ENCODE assay signal across 9 mouse cellular contexts in genomic region chr16:85677027-85677426, GRCm38 (mm10).
DNase-seq lines count a peak whose midpoint lies in the region; ATAC-seq and TF ChIP-seq lines count a peak whose summit lies in the region.
"Had no signal": no experiment of that assay in that cellular context is flagged by ENCODE, and none has a peak within 500 bp of the region (broad histone marks: within the 10 kb centered on the region; RNA-seq: fewer than 3 reads in every experiment).

No protein-coding gene starts in this region.

- DNase-seq in MEL (ENCODE audit: low read depth, low spot score): peak; percentile 1
- DNase-seq in adrenal gland, adult 8-10 months: peak; percentile 4
- DNase-seq in fibroblast of lung, adult 2 months (ENCODE audit: low read depth): peak; percentile 12
- peak; percentile 55 for DNase-seq in heart, postnatal 4 days
- DNase-seq in layer of hippocampus, adult 18-20 months (ENCODE audit: low spot score in 2 of 2): peak; percentile 20 to 59
- peak; percentile 77 for DNase-seq in lung, postnatal 36 days
- DNase-seq in right cerebral cortex, postnatal 4 days: peak; percentile 16

- no peak for TF ChIP-seq EP300 in MEL (IDR thresholded peaks at IDR 0.05; ENCODE audit: low read depth in 1 of 2, low read length in 2 of 2)

- H3K9ac ChIP-seq in MEL (ENCODE audit: control insufficient read depth, low read depth, low read length, poor library complexity, severe bottlenecking): no peak overlapping the region

- TF ChIP-seq POLR2A in MEL (IDR thresholded peaks at IDR 0.05; ENCODE audit: control insufficient read depth in 1 of 2, insufficient read depth in 1 of 2, low read depth in 1 of 2, low read length in 2 of 2, poor library complexity in 1 of 2): no peak

- H3K4me3 ChIP-seq in MEL (ENCODE audit: control insufficient read depth in 1 of 2, insufficient read depth in 1 of 2, low read depth in 2 of 2, low read length in 2 of 2): no peak overlapping the region
- H3K4me3 ChIP-seq: erythroblast, embryonic 14.5 days had no signal

- H3K36me3 ChIP-seq in MEL (ENCODE audit: control insufficient read depth in 1 of 2, insufficient read depth in 2 of 2, low read length in 2 of 2): no peaks in the 10 kb centered on the region

- H3K79me2 ChIP-seq in MEL (ENCODE audit: control insufficient read depth, insufficient read depth, low read length, poor library complexity): no peaks in the 10 kb centered on the region

- no peak for ATAC-seq in erythroblast, adult 5-6 weeks (replicated peaks; ENCODE audit: low FRiP score, poor library complexity, severe bottlenecking)

- no peak overlapping the region for H3K27ac ChIP-seq in MEL (ENCODE audit: control insufficient read depth, low read depth, low read length)

- TF ChIP-seq CTCF in MEL (IDR thresholded peaks at IDR 0.05 in 2 of 3, conservative IDR thresholded peaks at IDR 0.05 in 1 of 3; ENCODE audit: control insufficient read depth in 1 of 3, insufficient read depth in 1 of 3, low read depth in 2 of 3, low read length in 3 of 3, poor library complexity in 1 of 3, severe bottlenecking in 1 of 3): no peak; a peak in 1 of 6 replicates

- H3K27me3 ChIP-seq in MEL (ENCODE audit: control insufficient read depth in 1 of 2, insufficient read depth in 2 of 2, low read length in 2 of 2): no peaks in the 10 kb centered on the region

- no peaks in the 10 kb centered on the region for H3K4me1 ChIP-seq in MEL (ENCODE audit: control insufficient read depth in 1 of 2, insufficient read depth in 2 of 2, low read length in 2 of 2)

- no peak for TF ChIP-seq RAD21 in MEL (IDR thresholded peaks at IDR 0.05; ENCODE audit: low read depth, low read length)

- H3K9me3 ChIP-seq in MEL (replicated peaks; ENCODE audit: insufficient read depth, low read length): no peaks in the 10 kb centered on the region

TF ChIP-seq in MEL, 35 proteins besides CTCF, POLR2A, EP300 and RAD21:
- TF ChIP-seq POLR2AphosphoS2 (IDR thresholded peaks at IDR 0.05; ENCODE audit: low read length) (no peak), KAT2A (conservative IDR thresholded peaks at IDR 0.05; ENCODE audit: low read depth, low read length) (no peak), NELFE (IDR thresholded peaks at IDR 0.05; ENCODE audit: low read depth, low read length) (no peak), MAX (IDR thresholded peaks at IDR 0.05; ENCODE audit: low read length) (no peak), ETS1 (IDR thresholded peaks at IDR 0.05; ENCODE audit: low read depth, low read length) (no peak), ZMIZ1 (IDR thresholded peaks at IDR 0.05; ENCODE audit: low read depth, low read length) (no peak), MEF2A (IDR thresholded peaks at IDR 0.05; ENCODE audit: extremely low read depth, insufficient replicate concordance, low read depth, low read length, poor library complexity, severe bottlenecking) (no peak), BHLHE40 (IDR thresholded peaks at IDR 0.05; ENCODE audit: borderline replicate concordance, low read depth, low read length) (no peak)

Comparison
In these comparisons a context has a peak if more than half of its experiments do, and no peak if none do; other contexts are left out.
1. DNase-seq: peak in every context shown above with its lines; median percentile 77 in lung, postnatal 36 days; 55 in heart, postnatal 4 days; 40 in layer of hippocampus, adult 18-20 months; 16 in right cerebral cortex, postnatal 4 days; 12 in fibroblast of lung, adult 2 months; 4 in adrenal gland, adult 8-10 months; 1 in MEL.